Mouse (Mus musculus): ENCODE data around the gene Nedd9.

Nedd9 gene

DNA sequence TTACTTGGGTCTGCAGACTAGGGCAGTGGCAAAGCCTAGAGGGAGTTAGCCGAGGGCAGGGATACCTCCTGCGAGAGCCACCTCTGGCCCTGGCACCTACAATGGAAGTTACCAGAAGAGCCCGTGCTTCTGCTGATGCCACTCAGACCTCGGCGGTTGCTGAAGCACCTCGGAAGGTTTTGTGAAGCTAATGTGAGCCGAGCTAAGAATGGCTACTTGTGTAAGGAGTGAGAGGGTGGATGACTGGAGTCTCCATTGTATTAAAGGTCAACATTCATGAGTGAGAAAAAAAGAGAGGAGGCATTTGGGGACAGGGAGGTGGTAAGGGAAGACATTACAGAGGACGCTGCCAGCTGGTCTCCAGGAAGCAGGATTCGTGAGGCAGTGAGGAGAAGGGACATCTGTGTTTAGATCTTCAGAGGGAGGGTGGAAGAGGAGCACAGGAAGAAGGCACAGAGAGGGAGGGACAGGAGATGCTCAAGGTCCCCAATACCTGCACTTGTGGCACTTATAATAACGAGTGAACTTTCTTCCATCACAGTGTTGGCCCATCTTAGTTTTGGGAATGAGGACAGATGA, 78.7 kb downstream of the Nedd9 start:
- no peak for DNase-seq

DNA sequence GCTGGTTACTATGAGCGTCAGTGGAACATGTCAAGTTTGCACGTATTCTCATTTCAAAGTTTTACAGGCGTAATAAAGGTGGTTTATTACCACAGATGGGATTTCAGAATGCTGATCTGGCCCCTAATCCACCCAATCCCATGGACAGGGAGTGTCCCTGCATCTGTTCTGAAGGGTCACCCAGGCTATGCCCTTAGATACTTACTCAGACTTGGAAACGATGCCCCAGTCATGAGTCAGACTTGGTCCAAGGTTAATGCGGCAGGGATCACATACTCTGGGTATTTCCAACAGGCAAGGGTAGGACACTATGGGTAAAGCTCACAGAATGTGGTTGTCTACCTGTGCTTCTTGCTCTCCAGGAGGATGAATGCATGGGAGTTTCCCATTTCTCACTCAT, 82.2 kb downstream of the Nedd9 start:
- DNase-seq = no peak

DNA sequence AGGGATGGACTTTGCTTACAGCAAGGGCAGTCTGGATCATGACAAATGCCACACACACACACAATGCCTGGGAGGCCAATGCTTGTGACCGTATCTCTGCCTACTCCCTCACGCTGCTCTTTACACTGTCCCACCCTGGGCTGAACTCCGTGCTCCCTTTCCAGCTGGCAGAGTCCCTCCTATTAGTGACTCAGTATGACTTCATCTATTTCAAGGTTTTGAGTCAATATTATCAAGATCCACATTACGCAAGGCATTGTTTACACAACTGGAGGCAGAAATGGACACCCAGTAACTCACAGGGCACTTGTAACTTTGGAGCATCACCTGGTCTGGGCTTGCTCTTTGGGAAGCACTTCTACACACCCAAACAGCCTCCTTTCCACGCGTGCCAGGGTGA, 83.3 kb downstream of the Nedd9 start:
- no peak for DNase-seq

DNA sequence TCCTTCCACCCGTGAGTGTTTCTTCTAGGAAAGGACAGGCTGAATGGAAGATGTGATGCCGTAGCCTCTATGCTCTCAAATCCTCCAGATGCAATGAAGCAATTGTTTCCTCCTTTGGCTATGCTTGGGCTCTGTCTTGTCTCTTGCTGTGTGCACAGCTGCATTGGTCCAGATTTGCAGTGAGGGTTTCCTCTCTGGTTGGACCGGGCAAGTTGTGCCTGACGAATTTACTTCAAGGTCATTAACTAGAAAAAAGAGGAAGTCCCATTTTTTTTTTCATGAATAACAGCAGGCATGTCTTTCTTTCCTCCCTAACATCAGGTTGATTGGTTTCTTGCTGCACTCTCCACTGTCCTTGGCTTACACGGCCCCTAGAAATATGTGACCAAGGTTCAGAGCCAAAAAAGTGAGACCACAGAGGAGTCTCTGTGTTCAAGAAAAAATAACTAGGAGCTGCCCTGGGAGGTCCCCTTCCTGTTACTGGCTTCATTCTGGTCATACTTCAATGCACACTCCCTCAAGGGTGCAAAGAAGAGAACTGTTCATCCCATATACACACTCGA, 84.6 kb downstream of the Nedd9 start:
- DNase-seq = peak; percentile 9 to 40

DNA sequence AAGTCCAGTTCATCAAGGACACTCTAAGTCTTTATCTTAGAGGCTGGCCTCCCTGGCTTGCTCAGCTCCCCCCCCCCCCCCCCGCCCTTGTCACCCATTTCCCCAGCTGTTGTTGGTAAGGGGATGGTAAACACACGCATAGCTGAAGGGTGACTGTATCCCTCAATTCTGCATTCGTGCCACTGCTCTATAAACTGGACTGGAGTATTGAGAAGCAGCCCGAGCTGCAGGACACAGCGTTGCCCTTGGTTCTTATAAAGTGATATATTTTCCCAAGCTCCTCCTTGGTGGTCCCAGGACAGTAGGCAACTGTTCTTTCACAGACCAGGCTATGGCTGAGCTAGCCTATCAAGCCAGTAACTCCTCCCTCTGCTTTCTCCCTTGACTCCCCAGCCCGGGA, 85.4 kb downstream of the Nedd9 start:
- no peak for DNase-seq

DNA sequence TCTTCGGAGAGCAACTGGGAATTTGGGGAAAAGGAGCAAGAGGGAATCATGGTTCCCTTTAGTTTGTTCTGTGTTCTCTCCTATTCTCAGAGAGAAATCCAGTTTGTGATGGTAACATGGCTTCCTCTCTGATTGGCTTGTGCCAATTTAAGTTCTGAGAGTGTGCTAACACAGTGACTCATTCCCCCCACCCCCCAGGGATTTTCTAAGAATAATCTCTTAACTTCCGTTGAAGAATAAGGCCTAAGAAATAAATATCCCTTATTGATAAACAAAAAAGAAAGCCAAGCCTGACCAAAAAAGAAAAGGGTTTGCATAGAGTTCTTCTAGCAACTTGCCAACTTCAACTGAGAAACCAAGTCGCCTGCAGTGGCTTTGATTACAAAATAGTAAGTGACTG, 86.9 kb downstream of the Nedd9 start:
- DNase-seq = no peak

DNA sequence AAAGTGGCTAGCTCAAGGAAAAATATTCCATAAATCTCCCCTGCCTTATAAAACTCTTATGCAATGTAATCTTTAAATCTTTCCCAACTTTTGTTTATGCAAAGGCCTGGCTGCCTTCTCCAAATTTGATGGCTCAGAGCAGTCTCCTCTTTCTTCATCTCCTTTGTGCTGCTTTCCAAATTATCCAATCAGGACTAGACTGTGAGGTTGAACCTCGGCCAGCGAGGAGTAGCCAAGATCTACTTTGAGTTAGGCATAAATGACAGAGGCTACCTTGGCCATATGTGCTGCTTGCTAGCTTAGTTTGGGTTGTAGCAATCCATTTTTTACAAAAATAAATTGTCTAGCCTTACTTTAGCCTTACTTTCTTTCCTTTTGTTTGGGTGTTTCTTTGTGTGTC, 95.0 kb downstream of the Nedd9 start:
- no peak for DNase-seq

DNA sequence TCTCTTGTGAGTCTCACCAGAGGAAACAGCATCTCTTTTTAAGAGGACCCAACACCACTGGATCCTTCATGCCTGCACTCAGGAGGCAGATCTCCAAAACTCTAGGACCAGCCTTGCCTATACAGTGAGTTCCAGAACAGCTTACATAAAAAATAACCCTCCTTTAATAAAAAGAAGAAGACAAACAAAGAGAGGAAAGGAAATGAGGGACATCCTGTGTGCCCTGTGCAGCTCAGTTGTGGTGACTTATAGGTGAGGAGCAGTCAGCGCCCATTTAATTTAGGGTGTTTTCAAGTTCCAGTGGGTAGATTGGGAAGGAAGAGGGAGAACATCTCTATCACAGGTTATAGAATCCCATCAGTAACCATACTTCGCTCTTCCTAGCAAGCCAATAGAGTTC, 96.5 kb downstream of the Nedd9 start:
- DNase-seq = no peak

DNA sequence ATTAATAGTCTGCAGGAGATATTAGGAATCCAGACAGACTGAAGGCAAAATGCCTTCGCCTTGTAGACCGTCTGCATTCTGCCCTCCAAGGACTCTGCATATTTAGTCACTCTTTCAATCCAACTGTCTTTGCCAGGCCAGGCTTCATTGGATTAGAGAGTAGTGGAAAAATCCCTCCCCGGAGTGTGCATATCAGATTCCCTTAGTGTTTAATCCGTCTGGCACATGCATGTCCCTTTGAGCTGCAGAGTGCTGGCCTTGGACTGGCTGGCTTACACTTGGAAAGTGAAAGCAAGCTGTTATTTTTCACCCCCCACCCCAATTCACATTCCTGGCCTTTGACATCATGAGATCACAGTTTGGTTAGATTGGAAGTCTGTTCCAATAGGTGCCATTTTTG, 100.6 kb downstream of the Nedd9 start:
- no peak for DNase-seq

DNA sequence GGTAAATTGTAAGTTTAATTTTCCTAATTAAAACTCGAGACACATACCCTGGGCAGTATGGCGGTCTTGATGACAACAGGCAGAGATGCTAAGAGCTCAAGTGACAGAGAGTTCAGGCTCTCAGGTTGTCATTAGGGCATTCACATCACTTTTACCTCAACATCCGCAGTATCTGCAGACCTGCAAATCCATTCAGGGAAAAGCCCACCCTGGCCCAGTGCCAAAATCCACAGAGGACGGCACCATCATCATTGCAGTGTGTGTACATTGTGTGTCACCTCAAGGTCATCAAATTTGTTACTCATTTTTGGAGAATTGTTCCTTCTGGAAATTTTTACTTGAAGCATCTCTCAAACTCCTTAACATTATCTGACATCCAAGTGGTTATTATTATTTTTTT, 102.3 kb downstream of the Nedd9 start:
- DNase-seq = no peak

DNA sequence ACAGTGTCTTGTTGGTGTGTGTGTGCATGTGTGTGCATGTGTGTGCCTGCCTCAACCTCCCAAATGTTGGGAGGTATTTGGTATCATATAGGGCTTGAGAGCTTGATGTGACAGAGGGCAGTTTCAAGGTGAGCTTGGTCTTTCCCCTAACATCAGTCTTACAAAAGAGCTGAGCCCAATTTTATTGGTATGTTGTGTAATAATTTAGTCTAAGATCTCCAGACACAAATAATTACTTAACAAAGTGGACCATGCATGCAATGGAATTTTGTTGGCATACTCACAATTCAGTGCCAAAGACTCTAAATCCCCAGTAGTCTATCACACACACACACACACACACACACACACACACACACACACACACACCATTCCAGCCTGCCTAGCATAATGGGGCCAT, 104.5 kb downstream of the Nedd9 start:
- no peak for DNase-seq

DNA sequence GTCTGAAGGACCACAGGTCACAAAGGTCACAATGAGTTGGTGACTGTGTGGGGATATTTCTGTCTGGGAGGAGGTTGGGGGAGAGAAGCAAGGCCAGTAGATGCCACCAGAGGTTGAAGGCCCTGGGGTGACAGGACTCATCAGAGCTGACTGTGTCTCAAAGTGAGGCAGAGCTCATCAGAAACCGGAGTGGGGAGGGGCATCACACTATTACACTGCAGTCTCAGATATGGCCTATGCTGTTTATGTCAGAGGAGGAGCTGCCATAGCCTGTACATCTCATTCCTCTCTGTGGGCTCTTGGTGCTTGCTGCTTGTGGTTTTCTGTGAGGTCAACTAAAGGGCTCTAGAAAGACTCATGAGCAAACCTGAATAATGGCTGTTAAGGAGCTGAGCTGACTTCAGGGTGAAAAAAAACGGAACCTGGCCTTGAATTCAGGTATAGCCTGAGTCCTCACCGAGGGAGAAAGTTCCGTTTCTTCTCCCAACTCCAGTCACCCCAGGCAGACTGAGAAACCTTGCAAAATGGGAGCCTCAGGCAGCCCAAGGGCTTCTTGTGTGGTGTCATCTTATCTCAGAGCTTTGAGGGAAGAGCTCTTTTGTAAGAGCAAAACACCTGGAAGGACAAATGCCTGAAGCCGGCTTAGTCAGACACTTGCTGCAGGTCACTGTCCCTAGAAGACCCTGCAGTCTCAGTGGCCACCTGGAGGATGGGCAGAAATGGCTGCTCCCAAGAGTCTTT, 105.2 kb downstream of the Nedd9 start:
- DNase-seq = no peak

DNA sequence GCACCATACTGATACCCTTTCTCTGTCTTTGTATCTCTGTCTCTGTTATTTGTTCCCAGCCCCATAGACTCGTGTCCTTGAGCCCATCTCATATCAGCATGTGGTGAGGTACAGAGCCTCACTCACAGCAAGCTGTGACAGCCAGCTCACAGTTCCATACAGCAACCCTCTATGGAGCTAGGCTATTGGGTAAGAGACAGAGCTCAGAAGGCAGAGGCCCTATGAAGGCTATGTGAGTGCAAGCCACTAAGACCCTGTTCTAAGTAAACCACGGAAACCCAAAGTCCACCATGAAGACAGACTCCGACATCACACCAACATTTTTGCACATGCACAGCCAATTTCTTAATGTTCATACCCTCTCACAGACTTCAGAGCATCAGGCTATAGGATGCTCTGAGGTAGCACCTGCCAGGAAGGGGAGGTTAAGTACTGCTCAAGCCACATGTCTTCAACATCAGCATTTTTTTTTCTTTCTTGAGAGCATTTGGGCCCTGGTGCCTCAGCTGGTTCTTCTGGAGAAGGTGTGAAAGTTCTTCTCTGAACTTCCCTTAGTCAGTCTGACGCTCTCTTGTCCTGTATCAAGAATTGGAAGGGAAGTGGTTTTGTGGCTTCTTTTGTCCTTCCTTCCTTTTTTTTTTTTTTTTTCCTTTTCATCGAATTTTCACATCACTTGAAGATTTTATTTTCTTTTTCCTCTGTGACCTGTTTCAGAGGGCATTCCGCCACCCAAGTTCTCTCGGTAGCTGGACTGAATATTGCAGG, 105.9 kb downstream of the Nedd9 start:
- no peak for DNase-seq

DNA sequence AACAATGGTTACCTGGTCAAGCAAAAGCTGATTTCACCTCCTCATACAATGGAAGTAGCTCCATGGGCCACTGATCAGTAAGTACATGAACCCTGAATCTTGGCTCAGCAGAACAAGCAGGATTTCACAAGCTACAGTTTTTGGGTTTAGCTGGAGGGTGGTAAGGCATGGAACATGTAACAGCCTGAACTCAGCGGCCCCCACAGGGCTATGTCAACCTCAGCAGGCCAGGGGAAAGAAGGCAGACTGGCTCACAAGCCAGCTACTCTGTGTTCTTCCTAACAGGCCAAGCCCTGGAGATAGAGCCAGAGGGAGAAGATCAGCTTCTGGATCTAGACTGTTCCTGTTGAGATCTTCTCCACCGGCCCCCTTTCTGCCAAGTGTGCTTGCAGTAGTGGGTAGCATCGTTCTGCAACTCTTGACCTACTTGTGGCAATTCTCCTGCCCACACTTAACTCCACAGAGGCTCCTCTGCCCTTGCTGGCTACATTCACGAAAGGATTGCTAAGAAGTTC, 107.2 kb downstream of the Nedd9 start:
- DNase-seq = no peak

DNA sequence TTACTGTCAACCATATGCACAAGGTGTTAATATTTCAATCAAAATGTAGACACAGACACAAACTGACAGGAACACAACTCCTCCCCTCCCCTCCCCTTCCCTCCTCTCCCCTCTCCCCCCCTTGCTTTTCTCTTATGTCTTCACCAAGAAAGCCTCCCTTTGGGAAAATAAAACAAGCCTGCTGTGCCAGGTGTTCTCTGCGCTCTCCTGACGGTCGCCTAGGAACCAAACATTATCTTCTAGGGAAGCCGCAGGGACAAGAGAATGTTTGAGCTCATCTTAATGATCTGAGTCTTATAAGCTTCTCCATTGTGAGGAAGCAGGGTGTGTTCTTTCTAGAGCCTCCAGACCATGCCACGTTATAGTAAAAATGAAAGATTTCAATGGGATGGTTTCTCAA, 108.7 kb downstream of the Nedd9 start:
- no peak for DNase-seq

DNA sequence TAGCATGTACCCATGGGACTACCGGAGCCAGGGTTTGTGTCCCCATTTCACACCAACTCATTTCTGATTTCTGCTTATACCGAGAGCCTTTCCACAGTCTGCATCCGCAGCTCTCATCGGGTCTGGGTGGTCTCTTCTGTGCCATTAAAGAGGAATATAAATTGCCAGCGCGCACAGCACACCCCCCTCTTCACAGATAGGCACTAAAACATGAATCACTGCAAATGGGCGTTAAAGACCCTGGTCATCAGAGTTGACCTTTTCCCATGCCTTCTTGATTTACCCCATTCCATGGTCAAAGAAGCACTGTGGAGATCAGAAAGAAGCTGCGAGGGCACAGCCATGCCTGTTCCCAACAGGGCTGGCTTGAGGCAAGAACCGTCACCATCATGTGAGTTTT, 109.3 kb downstream of the Nedd9 start:
- no peak for DNase-seq

DNA sequence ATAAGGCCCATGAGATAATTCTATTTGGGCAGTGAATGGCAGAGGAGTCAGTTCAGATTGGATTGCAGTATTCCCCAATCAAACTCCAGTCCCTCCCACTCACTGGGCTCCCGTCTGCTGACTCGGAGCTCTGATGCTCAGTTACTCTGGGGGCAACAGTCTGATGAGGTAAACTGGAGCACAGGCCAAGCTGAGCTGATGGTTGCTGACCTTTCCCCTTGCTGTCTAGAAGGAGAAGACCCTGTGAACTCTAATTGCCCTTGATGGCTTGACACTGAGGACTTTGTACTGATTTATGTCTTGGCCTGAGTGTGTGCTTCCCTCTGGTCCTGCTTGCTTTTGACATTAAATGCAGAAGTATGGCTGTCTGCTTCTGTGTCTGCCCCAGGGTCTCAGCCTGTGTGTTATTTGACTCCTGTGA, 110.1 kb downstream of the Nedd9 start:
- DNase-seq = no peak

DNA sequence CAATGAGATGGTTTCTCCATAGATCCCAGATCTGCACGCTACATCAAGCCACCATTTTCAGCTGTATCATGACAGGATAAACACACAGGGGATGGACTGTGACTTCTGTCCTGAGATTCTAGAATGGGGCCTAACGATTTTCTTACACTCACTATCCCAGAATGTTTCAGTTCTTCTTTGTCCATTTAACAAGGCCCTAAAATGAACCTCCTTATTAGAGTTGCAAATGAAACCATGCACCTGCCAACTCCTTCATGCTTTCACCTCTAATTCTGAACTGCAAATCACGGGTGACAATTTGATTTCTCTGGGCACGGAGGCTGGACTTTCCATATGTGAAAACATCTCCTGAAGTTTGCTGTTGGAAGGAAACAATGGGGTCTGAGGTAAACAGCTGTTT, 111.1 kb downstream of the Nedd9 start:
- DNase-seq = no peak

DNA sequence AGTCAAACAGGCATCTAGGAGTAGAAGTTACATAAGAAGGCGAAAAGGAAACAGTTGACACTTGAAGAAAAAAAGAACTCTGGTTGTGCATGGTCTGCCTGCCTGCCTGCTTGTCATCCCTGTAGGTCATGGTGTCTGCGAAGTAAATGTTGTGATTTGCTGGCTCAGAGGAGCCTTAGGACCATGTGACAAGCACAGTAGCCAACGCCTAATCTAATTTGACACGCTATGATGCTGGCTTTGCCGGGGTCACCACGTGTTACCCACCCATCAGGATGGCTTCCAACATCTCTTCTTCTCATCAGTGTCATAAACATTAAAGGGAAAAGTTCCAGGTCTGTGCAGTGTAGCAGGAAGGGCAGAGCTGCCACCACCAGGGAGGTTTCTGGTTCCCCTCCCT, 111.5 kb downstream of the Nedd9 start:
- DNase-seq = no peak

DNA sequence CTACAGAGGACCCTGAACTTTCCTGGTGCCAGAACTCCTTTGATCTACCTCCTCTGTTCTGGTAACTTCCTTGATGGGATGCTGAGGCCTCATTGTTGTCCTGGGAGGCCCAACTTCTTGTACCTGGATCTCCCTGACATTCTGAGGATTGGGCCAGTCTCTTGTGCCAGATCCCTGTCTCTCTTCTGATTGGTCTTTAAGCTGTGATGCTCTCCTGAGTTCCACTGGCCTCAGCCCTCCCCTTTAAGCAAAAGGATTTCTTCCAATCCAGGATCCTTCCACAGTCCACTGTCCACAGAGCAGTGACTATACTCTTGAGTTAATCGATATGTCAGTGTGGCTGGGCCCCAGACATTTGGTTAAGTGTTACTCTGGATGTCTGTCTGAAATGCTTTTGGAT, 112.3 kb downstream of the Nedd9 start:
- no peak for DNase-seq

DNA sequence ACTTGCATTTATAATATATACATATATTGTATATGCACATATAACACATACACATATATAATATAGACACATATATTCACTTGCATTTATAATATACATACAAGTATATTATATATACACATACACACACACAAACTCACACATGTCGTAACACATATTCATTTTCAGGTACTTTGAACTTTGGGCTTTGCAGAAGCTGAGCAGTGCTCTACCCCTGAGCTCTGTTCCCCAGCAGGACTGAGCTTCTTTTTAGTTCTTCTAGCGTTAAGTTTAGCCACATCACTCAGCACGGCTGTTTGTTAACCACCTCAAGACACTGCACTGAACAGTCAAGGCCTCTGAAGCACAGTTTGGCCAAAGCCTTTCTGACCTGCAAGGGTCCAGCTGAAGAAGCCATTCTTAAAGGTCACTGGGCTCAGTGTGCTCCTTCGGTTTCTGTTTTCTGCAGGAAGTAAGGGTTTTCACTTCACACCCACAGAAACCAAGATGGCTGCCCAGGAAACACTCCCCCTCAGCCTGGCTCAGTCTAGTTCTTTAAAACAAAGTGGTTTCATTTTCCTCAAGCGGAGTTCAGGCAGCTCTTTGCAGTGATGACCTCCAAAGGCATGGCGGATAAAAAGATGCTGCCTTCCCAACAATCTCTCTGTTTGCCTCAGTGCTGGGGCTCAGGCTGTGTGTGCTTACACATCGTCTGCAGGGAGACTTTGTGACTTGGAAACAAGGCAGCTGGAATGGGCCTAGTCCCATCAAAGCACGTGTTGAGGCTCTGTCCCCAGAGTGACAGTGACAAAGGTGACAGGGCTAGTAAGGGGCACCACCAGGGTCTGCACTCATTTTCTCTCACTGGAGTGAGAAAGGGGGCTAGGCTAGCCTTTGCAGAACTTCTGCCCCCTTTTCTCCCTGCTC, 114.4 kb downstream of the Nedd9 start:
- no peak for DNase-seq

DNA sequence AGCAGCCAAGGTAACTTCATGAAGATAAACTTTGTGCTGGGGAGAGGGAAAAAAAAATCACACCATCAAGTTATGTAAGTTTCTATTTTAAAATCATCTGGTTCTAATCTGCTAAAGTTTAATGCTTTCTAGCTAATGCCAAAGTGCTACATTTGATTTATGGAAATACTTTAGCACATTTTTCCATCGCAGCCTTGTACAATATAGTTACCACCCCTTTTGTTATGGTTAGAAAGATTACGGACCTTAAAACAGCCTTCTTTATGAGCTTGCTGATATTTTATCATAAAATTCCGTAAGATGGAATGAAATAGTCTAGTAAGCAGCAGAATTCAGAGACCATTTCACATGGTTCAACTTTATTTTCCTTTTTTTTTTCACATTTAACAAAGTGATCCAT, 115.6 kb downstream of the Nedd9 start:
- DNase-seq = no peak

DNA sequence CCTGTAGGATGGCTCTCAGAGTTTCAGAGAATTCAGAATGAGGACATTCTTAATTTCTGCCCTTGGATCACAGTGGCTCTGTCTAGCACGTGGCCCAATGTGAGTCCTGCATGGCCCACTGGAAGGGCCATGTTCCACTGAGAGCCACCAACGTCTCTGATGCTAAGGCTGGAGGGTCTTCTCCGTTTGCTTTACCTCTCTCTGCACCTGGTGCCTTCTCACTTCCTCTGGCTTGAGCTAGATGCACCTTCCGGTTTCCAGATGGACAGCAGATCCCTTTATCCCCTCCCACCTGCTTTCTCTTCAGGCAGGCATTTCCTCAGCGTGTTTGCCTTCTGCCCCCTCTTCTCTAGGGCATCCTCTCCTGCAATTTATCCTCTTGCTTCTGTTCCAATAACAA, 118.5 kb downstream of the Nedd9 start:
- DNase-seq = no peak
